Mouse (Mus musculus): ENCODE data around the gene Mrpl58. TPM values are rescaled to one million over a fixed set of nuclear protein-coding genes. Genes with fewer than 3 reads are reported as not detected.

Mrpl58 gene
- polyA plus RNA-seq, 1 experiment, result 186 TPM

GRCm38 (mm10) chr11:115423091-115423490 lies 19.5 kb downstream of the Mrpl58 start:
- peaks cover 37% of the 10 kb centered on the region for H3K79me2 ChIP-seq (ENCODE audit: control insufficient read depth, insufficient read depth)
- H3K4me3 ChIP-seq (ENCODE audit: insufficient read depth, poor library complexity, severe bottlenecking), result no peak overlapping the region
- H3K27me3 ChIP-seq (ENCODE audit: control insufficient read depth, insufficient read depth, insufficient read length), result no peaks in the 10 kb centered on the region
- peaks cover 35% of the 10 kb centered on the region for H3K36me3 ChIP-seq (ENCODE audit: control insufficient read depth, insufficient read depth)
- TF ChIP-seq USF1 (IDR thresholded peaks at IDR 0.05; ENCODE audit: low read depth), result no peak
- TF ChIP-seq MAX (IDR thresholded peaks at IDR 0.05), result no peak
- TF ChIP-seq CEBPB (IDR thresholded peaks at IDR 0.05; ENCODE audit: low read depth), result no peak
- TF ChIP-seq CTCF (IDR thresholded peaks at IDR 0.05; ENCODE audit: control insufficient read depth, insufficient read depth, insufficient read length), result no peak
- TF ChIP-seq MYOD1 (IDR thresholded peaks at IDR 0.05; ENCODE audit: control insufficient read depth, insufficient read length, low read depth), result no peak
- no peak for TF ChIP-seq MYOG (IDR thresholded peaks at IDR 0.05; ENCODE audit: control insufficient read depth, extremely low read depth, insufficient read length)
- no peak for TF ChIP-seq FOSL1 (IDR thresholded peaks at IDR 0.05; ENCODE audit: insufficient read depth, low read length, poor library complexity, severe bottlenecking)
- peaks cover 17% of the 10 kb centered on the region for H3K79me3 ChIP-seq (ENCODE audit: low read depth)
- no peak overlapping the region for H3ac ChIP-seq (ENCODE audit: control insufficient read depth, insufficient read length, low read depth)

GRCm38 (mm10) chr11:115424666-115425065 lies 21.1 kb downstream of the Mrpl58 start:
- peaks cover 3% of the 10 kb centered on the region for H3K79me3 ChIP-seq (ENCODE audit: low read depth)
- peaks cover 41% of the 10 kb centered on the region for H3K36me3 ChIP-seq (ENCODE audit: control insufficient read depth, insufficient read depth)
- H3K4me3 ChIP-seq (ENCODE audit: insufficient read depth, poor library complexity, severe bottlenecking), result no peak overlapping the region
- no peaks in the 10 kb centered on the region for H3K27me3 ChIP-seq (ENCODE audit: control insufficient read depth, insufficient read depth, insufficient read length)
- TF ChIP-seq FOSL1 (IDR thresholded peaks at IDR 0.05; ENCODE audit: insufficient read depth, low read length, poor library complexity, severe bottlenecking), result no peak
- H3ac ChIP-seq (ENCODE audit: control insufficient read depth, insufficient read length, low read depth), result no peak overlapping the region
- H3K79me2 ChIP-seq (ENCODE audit: control insufficient read depth, insufficient read depth), result peaks cover 22% of the 10 kb centered on the region

- no peak for TF ChIP-seq USF1 (IDR thresholded peaks at IDR 0.05; ENCODE audit: low read depth)
- no peak for TF ChIP-seq MAX (IDR thresholded peaks at IDR 0.05)
- no peak for TF ChIP-seq CTCF (IDR thresholded peaks at IDR 0.05; ENCODE audit: control insufficient read depth, insufficient read depth, insufficient read length)
- TF ChIP-seq MYOD1 (IDR thresholded peaks at IDR 0.05; ENCODE audit: control insufficient read depth, insufficient read length, low read depth), result no peak
- no peak for TF ChIP-seq FOSL1 (IDR thresholded peaks at IDR 0.05; ENCODE audit: insufficient read depth, low read length, poor library complexity, severe bottlenecking)
- TF ChIP-seq MYOG (IDR thresholded peaks at IDR 0.05; ENCODE audit: control insufficient read depth, extremely low read depth, insufficient read length), result no peak
- no peak for TF ChIP-seq CEBPB (IDR thresholded peaks at IDR 0.05; ENCODE audit: low read depth)
- H3ac ChIP-seq (ENCODE audit: control insufficient read depth, insufficient read length, low read depth), result no peak overlapping the region
- peaks cover 51% of the 10 kb centered on the region for H3K36me3 ChIP-seq (ENCODE audit: control insufficient read depth, insufficient read depth)
- peaks cover 3% of the 10 kb centered on the region for H3K79me3 ChIP-seq (ENCODE audit: low read depth)
- no peaks in the 10 kb centered on the region for H3K27me3 ChIP-seq (ENCODE audit: control insufficient read depth, insufficient read depth, insufficient read length)
- peaks cover 15% of the 10 kb centered on the region for H3K79me2 ChIP-seq (ENCODE audit: control insufficient read depth, insufficient read depth)
- H3K4me3 ChIP-seq (ENCODE audit: insufficient read depth, poor library complexity, severe bottlenecking), result no peak overlapping the region
Measured at GRCm38 (mm10) chr11:115425671-115426070, 22.1 kb downstream of the Mrpl58 start.

GRCm38 (mm10) chr11:115427482-115428331 lies 24.2 kb downstream of the Mrpl58 start:
- H3K4me3 ChIP-seq (ENCODE audit: insufficient read depth, poor library complexity, severe bottlenecking), result no peak overlapping the region
- H3K36me3 ChIP-seq (ENCODE audit: control insufficient read depth, insufficient read depth), result peaks cover 54% of the 10 kb centered on the region

GRCm38 (mm10) chr11:115429307-115429706 lies 25.8 kb downstream of the Mrpl58 start:
- H3K36me3 ChIP-seq (ENCODE audit: control insufficient read depth, insufficient read depth), result peaks cover 46% of the 10 kb centered on the region
- TF ChIP-seq CTCF (IDR thresholded peaks at IDR 0.05; ENCODE audit: control insufficient read depth, insufficient read depth, insufficient read length) (no peak), FOSL1 (IDR thresholded peaks at IDR 0.05; ENCODE audit: insufficient read depth, low read length, poor library complexity, severe bottlenecking) (no peak), MAX (IDR thresholded peaks at IDR 0.05) (no peak), MYOG (IDR thresholded peaks at IDR 0.05; ENCODE audit: control insufficient read depth, extremely low read depth, insufficient read length) (no peak)

More at GRCm38 (mm10) chr11:115427482-115428331, 24.2 kb downstream of the Mrpl58 start:
- Histone ChIP-seq H3K27me3 (ENCODE audit: control insufficient read depth, insufficient read depth, insufficient read length) (no peaks in the 10 kb centered on the region), H3ac (ENCODE audit: control insufficient read depth, insufficient read length, low read depth) (no peak overlapping the region), H3K79me2 (ENCODE audit: control insufficient read depth, insufficient read depth) (no peaks in the 10 kb centered on the region), H3K79me3 (ENCODE audit: low read depth) (no peaks in the 10 kb centered on the region)
- TF ChIP-seq MYOG (IDR thresholded peaks at IDR 0.05; ENCODE audit: control insufficient read depth, extremely low read depth, insufficient read length) (no peak), MAX (IDR thresholded peaks at IDR 0.05) (peak; percentile 16), MYOD1 (IDR thresholded peaks at IDR 0.05; ENCODE audit: control insufficient read depth, insufficient read length, low read depth) (no peak), CTCF (IDR thresholded peaks at IDR 0.05; ENCODE audit: control insufficient read depth, insufficient read depth, insufficient read length) (peak; percentile 37), CEBPB (IDR thresholded peaks at IDR 0.05; ENCODE audit: low read depth) (no peak)

GRCm38 (mm10) chr11:115430561-115430960 lies 27.0 kb downstream of the Mrpl58 start:
- H3K27me3 ChIP-seq (ENCODE audit: control insufficient read depth, insufficient read depth, insufficient read length), result no peaks in the 10 kb centered on the region
- no peaks in the 10 kb centered on the region for H3K79me3 ChIP-seq (ENCODE audit: low read depth)
- H3K79me2 ChIP-seq (ENCODE audit: control insufficient read depth, insufficient read depth), result no peaks in the 10 kb centered on the region
- TF ChIP-seq FOSL1 (IDR thresholded peaks at IDR 0.05; ENCODE audit: insufficient read depth, low read length, poor library complexity, severe bottlenecking) (no peak), MYOD1 (IDR thresholded peaks at IDR 0.05; ENCODE audit: control insufficient read depth, insufficient read length, low read depth) (peak; percentile 51)
- H3ac ChIP-seq (ENCODE audit: control insufficient read depth, insufficient read length, low read depth), result no peak overlapping the region
- no peak overlapping the region for H3K4me3 ChIP-seq (ENCODE audit: insufficient read depth, poor library complexity, severe bottlenecking)
- peaks cover 44% of the 10 kb centered on the region for H3K36me3 ChIP-seq (ENCODE audit: control insufficient read depth, insufficient read depth)

More at GRCm38 (mm10) chr11:115429307-115429706, 25.8 kb downstream of the Mrpl58 start:
- Histone ChIP-seq H3K79me2 (ENCODE audit: control insufficient read depth, insufficient read depth) (no peaks in the 10 kb centered on the region), H3K79me3 (ENCODE audit: low read depth) (no peaks in the 10 kb centered on the region), H3K4me3 (ENCODE audit: insufficient read depth, poor library complexity, severe bottlenecking) (no peak overlapping the region), H3ac (ENCODE audit: control insufficient read depth, insufficient read length, low read depth) (no peak overlapping the region), H3K27me3 (ENCODE audit: control insufficient read depth, insufficient read depth, insufficient read length) (no peaks in the 10 kb centered on the region)
